Mouse (Mus musculus): ENCODE results near the gene BC048562. TPM values are rescaled to one million over a fixed set of nuclear protein-coding genes. Genes with fewer than 3 reads are reported as not detected.

Gene BC048562
- total and polyA plus RNA-seq, 3 experiments, result not detected

- Histone ChIP-seq H3K9me3 (replicated peaks; ENCODE audit: low read length) (no peaks in the 10 kb centered on the region), H3K4me1 (ENCODE audit: control insufficient read depth in 1 of 2, insufficient read depth in 2 of 2) (peaks cover 11 to 31% of the 10 kb centered on the region in 2 experiments), H3K27ac (ENCODE audit: insufficient read depth, low read depth) (peak within 1 kb of the TSS; percentile 74), H3K4me3 (replicated peaks in 1 of 3; ENCODE audit: low read depth in 2 of 3, low read length in 2 of 3, poor library complexity in 1 of 3) (peak within 1 kb of the TSS; percentile 93 to 98 (median 94)), H3K27me3 (replicated peaks) (peaks cover 3% of the 10 kb centered on the region), H3K4me2 (ENCODE audit: insufficient read depth, low read depth, poor library complexity, severe bottlenecking) (peak within 1 kb of the TSS; percentile 79), H3K9ac (ENCODE audit: insufficient read depth, low read depth) (peak within 1 kb of the TSS; percentile 99), H3K36me3 (replicated peaks in 1 of 2; ENCODE audit: control insufficient read depth in 1 of 2, insufficient read depth in 1 of 2, low read length in 1 of 2) (peaks cover 31 to 38% of the 10 kb centered on the region in 2 experiments), H3K79me2 (replicated peaks; ENCODE audit: control insufficient read depth, extremely low read depth, insufficient read depth, poor library complexity, severe bottlenecking) (peaks cover 24% of the 10 kb centered on the region)
- TF ChIP-seq ZMIZ1 (IDR thresholded peaks at IDR 0.05; ENCODE audit: low read depth, low read length) (peak; percentile 74), ZC3H11A (IDR thresholded peaks at IDR 0.05; ENCODE audit: low read depth, low read length) (no peak), EP300 (IDR thresholded peaks at IDR 0.05; ENCODE audit: low read length) (no peak), CTCF (conservative IDR thresholded peaks at IDR 0.05 in 1 of 2, IDR thresholded peaks at IDR 0.05 in 1 of 2; ENCODE audit: low read depth in 2 of 2, low read length in 2 of 2) (no peak), BHLHE40 (IDR thresholded peaks at IDR 0.05; ENCODE audit: low read depth, low read length) (peak; percentile 11; the same call in 1 of the 2 replicates), TBP (conservative IDR thresholded peaks at IDR 0.05; ENCODE audit: low read depth, low read length) (0 out of 2 replicates have a peak, but pooled peaks have one; percentile 61), MEF2A (IDR thresholded peaks at IDR 0.05; ENCODE audit: borderline replicate concordance, low read depth, low read length) (peak; percentile 79), USF1 (IDR thresholded peaks at IDR 0.05; ENCODE audit: low read depth, low read length) (no peak), RAD21 (IDR thresholded peaks at IDR 0.05; ENCODE audit: low read depth, low read length) (no peak), MAX (IDR thresholded peaks at IDR 0.05; ENCODE audit: low read length) (peak; percentile 60; the same call in 1 of the 2 replicates), NELFE (IDR thresholded peaks at IDR 0.05; ENCODE audit: low read depth, low read length) (peak; percentile 87), CHD2 (IDR thresholded peaks at IDR 0.05; ENCODE audit: low read length) (peak; percentile 82), MAFK (IDR thresholded peaks at IDR 0.05; ENCODE audit: insufficient replicate concordance, low read length) (no peak), MAZ (IDR thresholded peaks at IDR 0.05; ENCODE audit: low read depth, low read length) (peak; percentile 97), USF2 (conservative IDR thresholded peaks at IDR 0.05; ENCODE audit: low read depth, low read length) (no peak), MXI1 (IDR thresholded peaks at IDR 0.05; ENCODE audit: low read depth, low read length) (peak; percentile 77), RCOR1 (conservative IDR thresholded peaks at IDR 0.05; ENCODE audit: low read depth, low read length) (peak; percentile 72; the same call in 1 of the 2 replicates), JUND (conservative IDR thresholded peaks at IDR 0.05; ENCODE audit: low read depth, low read length) (no peak), ZNF384 (IDR thresholded peaks at IDR 0.05; ENCODE audit: low read depth, low read length) (no peak), NRF1 (IDR thresholded peaks at IDR 0.05; ENCODE audit: low read depth, low read length) (peak; percentile 45; the same call in 1 of the 2 replicates), KAT2A (IDR thresholded peaks at IDR 0.05; ENCODE audit: insufficient replicate concordance, low read length) (peak; percentile 79; the same call in 1 of the 2 replicates), SMC3 (IDR thresholded peaks at IDR 0.05; ENCODE audit: low read depth, low read length) (no peak), IRF4 (IDR thresholded peaks at IDR 0.05; ENCODE audit: low read depth, low read length) (peak; percentile 70; the same call in 1 of the 2 replicates), MYC (IDR thresholded peaks at IDR 0.05; ENCODE audit: low read depth, low read length) (0 out of 2 replicates have a peak, but pooled peaks have one; percentile 22), HCFC1 (IDR thresholded peaks at IDR 0.05; ENCODE audit: low read depth, low read length) (peak; percentile 90), ETS1 (conservative IDR thresholded peaks at IDR 0.05; ENCODE audit: low read depth, low read length) (peak; percentile 27; the same call in 1 of the 2 replicates), CHD1 (IDR thresholded peaks at IDR 0.05; ENCODE audit: low read depth, low read length) (no peak), ELF1 (IDR thresholded peaks at IDR 0.05; ENCODE audit: low read depth, low read length) (peak; percentile 86), E2F4 (IDR thresholded peaks at IDR 0.05; ENCODE audit: insufficient replicate concordance, low read depth, low read length) (0 out of 2 replicates have a peak, but pooled peaks have one; percentile 66), POLR2A (IDR thresholded peaks at IDR 0.05; ENCODE audit: low read depth, low read length) (peak; percentile 84), POLR2AphosphoS2 (IDR thresholded peaks at IDR 0.05; ENCODE audit: low read depth, low read length) (no peak), ZKSCAN1 (IDR thresholded peaks at IDR 0.05; ENCODE audit: borderline replicate concordance, low read depth, low read length) (no peak), SIN3A (IDR thresholded peaks at IDR 0.05; ENCODE audit: low read length) (peak; percentile 97), PAX5 (IDR thresholded peaks at IDR 0.05; ENCODE audit: low read length) (no peak), TCF12 (IDR thresholded peaks at IDR 0.05; ENCODE audit: low read depth, low read length) (peak; percentile 77)
- dilution Hi-C loops (cut with MboI; ENCODE audit: extremely low pct_ligation_motif_present, extremely low pct_unique_long_range_greater_than_20kb, low sequenced_read_pairs), result no loop called here
- DNase-seq (ENCODE audit: extremely low read depth), result peak; percentile 97
- in situ Hi-C loops (cut with MboI; ENCODE audit: low pct_ligation_motif_present, low pct_unique_long_range_greater_than_20kb, low sequenced_read_pairs), result no loop called here
Measured at GRCm38 (mm10) chr9:108490559-108491285, 54.4 kb downstream of the BC048562 start, which contains the start of gene Usp19. TSS of gene Usp19 (plus strand) at chr9:108490602.

Measured in CH12.LX (cell line).